In genomic region chrX:53029559-53029958, GRCm38 (mm10) we compare ENCODE assay signal across 25 mouse cellular contexts. TPM values are rescaled to one million over a fixed set of nuclear protein-coding genes. Genes with fewer than 3 reads are reported as not detected.
DNase-seq lines count a peak whose midpoint lies in the region; ATAC-seq and TF ChIP-seq lines count a peak whose summit lies in the region.
"Had no signal": no experiment of that assay in that cellular context is flagged by ENCODE, and none has a peak within 500 bp of the region (broad histone marks: within the 10 kb centered on the region; RNA-seq: fewer than 3 reads in every experiment).

No protein-coding gene starts in this region.

- TF ChIP-seq POLR2A in spleen, adult 2 months (IDR thresholded peaks at IDR 0.05; ENCODE audit: low read depth, low read length) = no peak

- H3K36me3 ChIP-seq in spleen, adult 2 months (ENCODE audit: control insufficient read depth, insufficient read depth, low read length) = no peaks in the 10 kb centered on the region
- H3K36me3 ChIP-seq in limb, embryonic 10.5 days = no peaks in the 10 kb centered on the region
- H3K36me3 ChIP-seq in stomach, postnatal 0 days (ENCODE audit: control insufficient read depth, insufficient read depth, low read length) = no peaks in the 10 kb centered on the region
- H3K36me3 ChIP-seq: embryonic facial prominence, embryonic 15.5 days; forebrain, embryonic 10.5 days; forebrain, embryonic 15.5 days; heart, embryonic 15.5 days; hindbrain, embryonic 13.5 days had no signal

- TF ChIP-seq EP300 in stomach, postnatal 0 days (optimal IDR thresholded peaks at IDR 0.05) = no peak

- 27% methylated on average over 5 of the region's 5 CpGs for WGBS in spleen, adult 2 months
- 59% methylated on average over 5 of the region's 5 CpGs for WGBS in limb, embryonic 10.5 days
- WGBS in stomach, postnatal 0 days = 69% methylated on average over 5 of the region's 5 CpGs

- no peak overlapping the region for H3K27ac ChIP-seq in spleen, adult 2 months (ENCODE audit: insufficient read depth, low read length)
- H3K27ac ChIP-seq in limb, embryonic 10.5 days = no peak overlapping the region
- no peak overlapping the region for H3K27ac ChIP-seq in stomach, postnatal 0 days (replicated peaks)
- H3K27ac ChIP-seq: embryonic facial prominence, embryonic 15.5 days; forebrain, embryonic 10.5 days; forebrain, embryonic 15.5 days; heart, adult 2 months; heart, embryonic 15.5 days; hindbrain, embryonic 13.5 days had no signal

- H3K4me3 ChIP-seq in spleen, adult 2 months (ENCODE audit: extremely low read depth, insufficient read depth, insufficient read length) = no peak overlapping the region
- H3K4me3 ChIP-seq in limb, embryonic 10.5 days = no peak overlapping the region
- no peak overlapping the region for H3K4me3 ChIP-seq in stomach, postnatal 0 days (ENCODE audit: low read depth, low read length)
- H3K4me3 ChIP-seq: embryonic facial prominence, embryonic 15.5 days; erythroblast, embryonic 14.5 days; forebrain, embryonic 10.5 days; forebrain, embryonic 15.5 days; heart, adult 2 months; heart, embryonic 15.5 days; hindbrain, embryonic 13.5 days had no signal

- H3K27me3 ChIP-seq in spleen, adult 2 months (ENCODE audit: control insufficient read depth, insufficient read depth, low read length) = no peaks in the 10 kb centered on the region
- H3K27me3 ChIP-seq in limb, embryonic 10.5 days (ENCODE audit: low read depth, poor library complexity, severe bottlenecking) = no peaks in the 10 kb centered on the region
- no peaks in the 10 kb centered on the region for H3K27me3 ChIP-seq in stomach, postnatal 0 days (ENCODE audit: control insufficient read depth, insufficient read depth, low read length)
- H3K27me3 ChIP-seq: embryonic facial prominence, embryonic 15.5 days; forebrain, embryonic 15.5 days; heart, embryonic 15.5 days; hindbrain, embryonic 13.5 days had no signal

- H3K4me2 ChIP-seq in stomach, postnatal 0 days (replicated peaks; ENCODE audit: low read depth) = no peak overlapping the region
- H3K4me2 ChIP-seq: embryonic facial prominence, embryonic 15.5 days; forebrain, embryonic 15.5 days; heart, embryonic 11.5 days; heart, embryonic 15.5 days; hindbrain, embryonic 13.5 days had no signal

- ATAC-seq in neutrophil, adult 5-6 weeks (ENCODE audit: extremely low read depth, insufficient number of reproducible peaks, low FRiP score, poor library complexity, severe bottlenecking) = peak; percentile 56; the same call in 1 of the 2 replicates
- no peak for ATAC-seq in stomach, postnatal 0 days (ENCODE audit: low FRiP score, low TSS enrichment)
- ATAC-seq: activated CD4-positive, CD25-positive, alpha-beta regulatory T cell, adult 4 months; forebrain, embryonic 15.5 days; Patski had no signal

- no peak for TF ChIP-seq CTCF in spleen, adult 2 months (IDR thresholded peaks at IDR 0.05; ENCODE audit: extremely low read depth, insufficient read depth, insufficient read length, insufficient replicate concordance)
- TF ChIP-seq CTCF in stomach, postnatal 0 days (IDR thresholded peaks at IDR 0.05; ENCODE audit: low read depth) = no peak

- H3K9me3 ChIP-seq in limb, embryonic 10.5 days (replicated peaks) = no peaks in the 10 kb centered on the region
- H3K9me3 ChIP-seq in stomach, postnatal 0 days (ENCODE audit: control insufficient read depth, low read length) = no peaks in the 10 kb centered on the region
- H3K9me3 ChIP-seq: embryonic facial prominence, embryonic 15.5 days; forebrain, embryonic 10.5 days; forebrain, embryonic 15.5 days; heart, embryonic 15.5 days; hindbrain, embryonic 13.5 days had no signal

- DNase-seq in spleen, adult 2 months (ENCODE audit: low read depth in 1 of 2, low spot score in 2 of 2) = peak; percentile 13 to 18
- DNase-seq in spleen, postnatal 14 days (ENCODE audit: low spot score in 2 of 2) = no peak
- DNase-seq in thymus, postnatal 0 days (ENCODE audit: low spot score) = peak; percentile 28
- DNase-seq in thymus, adult 18-20 months = no peak
- DNase-seq in thymus, postnatal 4 days = peak; percentile 30
- DNase-seq in limb, embryonic 10.5 days (ENCODE audit: low spot score) = no peak
- no peak for DNase-seq in stomach, postnatal 0 days (ENCODE audit: low spot score)
- DNase-seq: adrenal gland, adult 2 months; adrenal gland, postnatal 36 days; cerebellum, adult 2 months; cerebellum, postnatal 10 days; embryo, embryonic 11 days; gastrocnemius, postnatal 10 days; heart, adult 2 months; heart, postnatal 14 days had no signal

- no peak overlapping the region for H3K9ac ChIP-seq in stomach, postnatal 0 days (ENCODE audit: low read length)
- H3K9ac ChIP-seq: embryonic facial prominence, embryonic 15.5 days; forebrain, embryonic 15.5 days; heart, embryonic 15.5 days; hindbrain, embryonic 13.5 days had no signal

- no peaks in the 10 kb centered on the region; the same call in 1 of the 2 replicates for H3K4me1 ChIP-seq in spleen, adult 2 months (ENCODE audit: control insufficient read depth, insufficient read depth, insufficient read length)
- peaks cover 7% of the 10 kb centered on the region for H3K4me1 ChIP-seq in limb, embryonic 10.5 days
- H3K4me1 ChIP-seq in stomach, postnatal 0 days (replicated peaks; ENCODE audit: control insufficient read depth, insufficient read depth) = no peaks in the 10 kb centered on the region
- H3K4me1 ChIP-seq: embryonic facial prominence, embryonic 15.5 days; forebrain, embryonic 10.5 days; forebrain, embryonic 15.5 days; heart, embryonic 15.5 days; hindbrain, embryonic 13.5 days had no signal

RNA-seq across cellular contexts. Expression of gene Hprt, which starts 41.6 kb away (rescaled TPM):
- polyA plus RNA-seq in spleen, adult 2 months (2012; rRNA removed) = 5.7 and 6.1 TPM in 2 replicates
- polyA plus RNA-seq in thymus, postnatal 0 days (2015; fragmentation: Nextera tagmentation; extraction: Ambion mirVana) = 322 and 331 TPM in 2 replicates
- total RNA-seq in neutrophil, adult 5-6 weeks (2017) = 96.3 and 99.9 TPM in 2 replicates
- 103 and 139 TPM in 2 replicates for polyA plus RNA-seq in limb, embryonic 10.5 days (2016; fragmentation: Nextera tagmentation; extraction: Ambion mirVana)
- polyA plus RNA-seq in stomach, postnatal 0 days (2015; fragmentation: Nextera tagmentation; extraction: Ambion mirVana) = 251 and 254 TPM in 2 replicates

Comparison
In these comparisons a context has a peak if more than half of its experiments do, and no peak if none do; other contexts are left out.
1. DNase-seq: peak in spleen, adult 2 months (2 of 2), thymus, postnatal 0 days (single experiment) and thymus, postnatal 4 days (single experiment); none in spleen, postnatal 14 days (0 of 2), thymus, adult 18-20 months (0 of 2), limb, embryonic 10.5 days (single experiment) and stomach, postnatal 0 days (single experiment).
2. RNA of gene Hprt, which starts 41.6 kb away (polyA plus RNA-seq): 322 to 331 TPM in thymus, postnatal 0 days, 251 to 254 TPM in stomach, postnatal 0 days and 103 to 139 TPM in limb, embryonic 10.5 days; 5.7 to 6.1 TPM in spleen, adult 2 months; every median in the first group is over 10 times any median in the second.